Mouse (Mus musculus) stomach, postnatal 0 days (tissue): Measurements from ENCODE around the gene Zfp428.

ENCODE experiments used
- CTCF ChIP-seq: IDR thresholded peaks from 2 replicates; pipeline ENCODE4 v1.5.1; 2016; ENCODE audit warnings: antibody characterized with exemption, low read depth, mild to moderate bottlenecking, moderate library complexity
- EP300 ChIP-seq: optimal IDR thresholded peaks from 2 replicates; pipeline ENCODE3; 2016; ENCODE audit warnings: antibody characterized with exemption

DNA sequence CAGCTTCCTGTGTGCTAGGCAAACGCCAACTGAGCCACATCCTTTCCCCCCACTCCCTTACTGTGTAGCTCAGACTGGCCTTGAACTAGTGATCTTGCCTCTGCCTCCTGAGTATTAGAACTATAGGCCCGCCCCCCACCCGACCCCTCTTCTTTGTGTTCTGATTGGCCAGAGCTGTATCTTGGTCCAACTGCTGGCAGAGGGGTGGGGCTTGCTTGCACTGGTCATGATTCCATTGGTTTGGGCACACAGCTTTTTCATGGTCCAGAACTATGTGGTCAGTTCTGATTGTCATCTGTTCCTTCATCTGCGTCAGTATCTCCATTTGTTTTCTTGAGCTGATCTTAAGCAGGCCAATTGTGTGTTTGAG is 57.0 kb downstream of the Zfp428 start:
- TF ChIP-seq EP300 (no peak), CTCF (no peak)
